23 mouse cellular contexts compared by ENCODE assay signal in the genomic region with DNA sequence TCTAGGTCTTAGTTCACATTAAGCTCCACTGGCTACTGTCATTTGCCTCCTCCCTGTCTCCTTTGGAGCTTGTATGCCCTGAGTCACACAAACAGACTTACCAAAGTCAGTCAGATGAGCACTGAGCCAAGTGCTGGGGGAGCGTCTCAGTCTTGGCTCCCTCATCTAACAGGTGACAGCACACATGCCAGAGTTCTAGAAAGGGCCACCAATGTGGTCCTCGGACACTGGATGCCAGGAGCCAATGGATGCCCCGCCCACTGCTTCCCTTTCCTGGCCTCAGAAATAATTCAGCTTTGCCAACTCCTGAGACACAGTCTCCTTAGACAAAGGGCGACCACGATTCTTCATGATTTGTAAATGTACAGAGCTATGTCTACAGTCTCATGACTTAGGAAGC.
A peak's percentile ranks its signal among the peaks of the same experiment; 100 is the strongest.
DNase-seq lines count a peak whose midpoint lies in the region; ATAC-seq and TF ChIP-seq lines count a peak whose summit lies in the region.
"Had no signal": no experiment of that assay in that cellular context is flagged by ENCODE, and none has a peak within 500 bp of the region (broad histone marks: within the 10 kb centered on the region; RNA-seq: fewer than 3 reads in every experiment).

No protein-coding gene starts in this region.

- no peak for TF ChIP-seq EP300 in liver, postnatal 0 days (IDR thresholded peaks at IDR 0.05; ENCODE audit: low read depth)

- no peaks in the 10 kb centered on the region for H3K36me3 ChIP-seq in liver, postnatal 0 days (replicated peaks; ENCODE audit: insufficient read depth, low read length)
- H3K36me3 ChIP-seq: forebrain, embryonic 10.5 days; G1E; hindbrain, embryonic 10.5 days; hindbrain, embryonic 13.5 days; intestine, embryonic 15.5 days had no signal

- no peaks in the 10 kb centered on the region for H3K4me1 ChIP-seq in liver, postnatal 0 days (ENCODE audit: insufficient read depth)
- H3K4me1 ChIP-seq: forebrain, embryonic 10.5 days; forebrain, embryonic 13.5 days; hindbrain, embryonic 10.5 days; hindbrain, embryonic 13.5 days; intestine, embryonic 15.5 days had no signal

- intact Hi-C loops in gastrocnemius, adult 2 months (cut with DNase I) = no loop called here
- intact Hi-C loops in gastrocnemius, postnatal 36 days (cut with DNase I) = no loop called here
- intact Hi-C loops in left cerebral cortex, postnatal 4 days (cut with DNase I) = no loop called here
- intact Hi-C loops in left cerebral cortex, postnatal 25 days (cut with DNase I) = no loop called here

- H3K27ac ChIP-seq in gastrocnemius, adult 2 months = no peak overlapping the region
- H3K27ac ChIP-seq in liver, postnatal 0 days (ENCODE audit: low read depth) = no peak overlapping the region
- H3K27ac ChIP-seq: forebrain, embryonic 10.5 days; forebrain, embryonic 13.5 days; hindbrain, embryonic 10.5 days; hindbrain, embryonic 13.5 days; intestine, embryonic 15.5 days had no signal

- peak; percentile 47 to 63 for DNase-seq in cerebellum, postnatal 10 days
- no peak for DNase-seq in cerebellum, adult 11-12 months
- DNase-seq in gastrocnemius, adult 2 months = peak; percentile 18
- DNase-seq in gastrocnemius, postnatal 36 days = no peak
- DNase-seq in left cerebral cortex, postnatal 4 days = peak; percentile 32
- DNase-seq in left cerebral cortex, postnatal 25 days (ENCODE audit: low spot score in 2 of 2) = no peak
- no peak for DNase-seq in liver, postnatal 0 days
- DNase-seq: adrenal gland, postnatal 10 days; adrenal gland, postnatal 36 days; cerebellum, adult 9-10 months; heart, postnatal 36 days; kidney, adult 11 months had no signal

- H3K27me3 ChIP-seq in liver, postnatal 0 days (ENCODE audit: insufficient read depth, low read length) = no peaks in the 10 kb centered on the region
- H3K27me3 ChIP-seq: CH12.LX; forebrain, embryonic 13.5 days; hindbrain, embryonic 13.5 days; intestine, embryonic 15.5 days; Patski had no signal

- no peak for TF ChIP-seq CTCF in gastrocnemius, adult 2 months (IDR thresholded peaks at IDR 0.05)
- no peak for TF ChIP-seq CTCF in liver, postnatal 0 days (IDR thresholded peaks at IDR 0.05; ENCODE audit: low read depth)

- H3K9ac ChIP-seq in liver, postnatal 0 days (replicated peaks) = no peak overlapping the region
- H3K9ac ChIP-seq: forebrain, embryonic 13.5 days; hindbrain, embryonic 13.5 days; intestine, embryonic 15.5 days had no signal

- no peaks in the 10 kb centered on the region for H3K9me3 ChIP-seq in liver, postnatal 0 days (ENCODE audit: low read length)
- H3K9me3 ChIP-seq: forebrain, embryonic 10.5 days; forebrain, embryonic 13.5 days; hindbrain, embryonic 10.5 days; hindbrain, embryonic 13.5 days; intestine, embryonic 15.5 days had no signal

- no peak overlapping the region for H3K4me3 ChIP-seq in gastrocnemius, adult 2 months
- H3K4me3 ChIP-seq in liver, postnatal 0 days (ENCODE audit: low read depth, low read length) = no peak overlapping the region
- H3K4me3 ChIP-seq: forebrain, embryonic 10.5 days; forebrain, embryonic 13.5 days; hindbrain, embryonic 10.5 days; hindbrain, embryonic 13.5 days; intestine, embryonic 15.5 days had no signal

- no peak for ATAC-seq in liver, postnatal 0 days
- ATAC-seq: forebrain, embryonic 13.5 days; forebrain, embryonic 16.5 days; hindbrain, embryonic 16.5 days; intestine, embryonic 15.5 days; Patski had no signal

- WGBS in liver, postnatal 0 days (ENCODE audit: insufficient replicate concordance) = 77% methylated on average over 5 of the region's 5 CpGs

- H3K4me2 ChIP-seq in liver, postnatal 0 days (ENCODE audit: low read depth, low read length) = no peak overlapping the region
- H3K4me2 ChIP-seq: forebrain, embryonic 13.5 days; heart, embryonic 11.5 days; hindbrain, embryonic 13.5 days; intestine, embryonic 15.5 days had no signal

Comparison
In these comparisons a context has a peak if more than half of its experiments do, and no peak if none do; other contexts are left out.
1. DNase-seq: peak in cerebellum, postnatal 10 days (2 of 2), gastrocnemius, adult 2 months (single experiment) and left cerebral cortex, postnatal 4 days (single experiment); none in cerebellum, adult 11-12 months (single experiment), gastrocnemius, postnatal 36 days (0 of 2), left cerebral cortex, postnatal 25 days (0 of 2) and liver, postnatal 0 days (single experiment).